In genomic region chr7:126624774-126625173, GRCm38 (mm10) we compare ENCODE assay signal across 10 mouse cellular contexts. TPM values are rescaled to one million over a fixed set of nuclear protein-coding genes. Genes with fewer than 3 reads are reported as not detected.
A peak's percentile ranks its signal among the peaks of the same experiment; 100 is the strongest.
DNase-seq lines count a peak whose midpoint lies in the region; ATAC-seq and TF ChIP-seq lines count a peak whose summit lies in the region.
"Had no signal": no experiment of that assay in that cellular context is flagged by ENCODE, and none has a peak within 500 bp of the region (broad histone marks: within the 10 kb centered on the region; RNA-seq: fewer than 3 reads in every experiment).

No protein-coding gene starts in this region.

- no peak overlapping the region for H3K4me3 ChIP-seq in kidney, embryonic 15.5 days (replicated peaks)
- peak overlapping the region; percentile 27 to 60 for H3K4me3 ChIP-seq in MEL (ENCODE audit: control insufficient read depth in 1 of 2, insufficient read depth in 1 of 2, low read depth in 2 of 2, low read length in 2 of 2)
- no peak overlapping the region for H3K4me3 ChIP-seq in midbrain, embryonic 13.5 days (replicated peaks)
- H3K4me3 ChIP-seq: limb, embryonic 13.5 days had no signal

- H3K36me3 ChIP-seq in kidney, embryonic 15.5 days: no peaks in the 10 kb centered on the region
- peaks cover 0 to 40% of the 10 kb centered on the region in 2 experiments; a peak in 2 of 4 replicates for H3K36me3 ChIP-seq in MEL (ENCODE audit: control insufficient read depth in 1 of 2, insufficient read depth in 2 of 2, low read length in 2 of 2)
- no peaks in the 10 kb centered on the region for H3K36me3 ChIP-seq in midbrain, embryonic 13.5 days
- H3K36me3 ChIP-seq: limb, embryonic 13.5 days had no signal

- intact Hi-C loops in left cerebral cortex, postnatal 4 days (cut with DNase I): no loop called here

- H3K27me3 ChIP-seq in kidney, embryonic 15.5 days: no peaks in the 10 kb centered on the region
- no peaks in the 10 kb centered on the region for H3K27me3 ChIP-seq in MEL (ENCODE audit: control insufficient read depth in 1 of 2, insufficient read depth in 2 of 2, low read length in 2 of 2)
- no peaks in the 10 kb centered on the region for H3K27me3 ChIP-seq in midbrain, embryonic 13.5 days
- H3K27me3 ChIP-seq: limb, embryonic 13.5 days had no signal

- TF ChIP-seq CTCF in MEL (IDR thresholded peaks at IDR 0.05 in 2 of 3, conservative IDR thresholded peaks at IDR 0.05 in 1 of 3; ENCODE audit: control insufficient read depth in 1 of 3, insufficient read depth in 1 of 3, low read depth in 2 of 3, low read length in 3 of 3, poor library complexity in 1 of 3, severe bottlenecking in 1 of 3): no peak

- TF ChIP-seq EP300 in MEL (IDR thresholded peaks at IDR 0.05; ENCODE audit: low read depth in 1 of 2, low read length in 2 of 2): no peak

- WGBS in kidney, embryonic 15.5 days: 73% methylated on average over 16 of the region's 16 CpGs
- WGBS in midbrain, embryonic 13.5 days: 71% methylated on average over 16 of the region's 16 CpGs

- no peak for ATAC-seq in kidney, embryonic 15.5 days (replicated peaks; ENCODE audit: low FRiP score)
- no peak for ATAC-seq in frontal cortex, adult (ENCODE audit: low TSS enrichment)
- ATAC-seq in midbrain, embryonic 13.5 days: no peak
- ATAC-seq: activated CD4-positive, CD25-positive, alpha-beta regulatory T cell, adult 4 months had no signal

- no peak for TF ChIP-seq POLR2A in MEL (IDR thresholded peaks at IDR 0.05; ENCODE audit: control insufficient read depth in 1 of 2, insufficient read depth in 1 of 2, low read depth in 1 of 2, low read length in 2 of 2, poor library complexity in 1 of 2)

- no peaks in the 10 kb centered on the region for H3K79me2 ChIP-seq in MEL (ENCODE audit: control insufficient read depth, insufficient read depth, low read length, poor library complexity)

- no peak overlapping the region for H3K27ac ChIP-seq in kidney, embryonic 15.5 days
- H3K27ac ChIP-seq in MEL (ENCODE audit: control insufficient read depth, low read depth, low read length): peak overlapping the region; percentile 52; the same call in 1 of the 2 replicates
- H3K27ac ChIP-seq in midbrain, embryonic 13.5 days: no peak overlapping the region
- H3K27ac ChIP-seq: limb, embryonic 13.5 days had no signal

- no peak overlapping the region for H3K4me2 ChIP-seq in kidney, embryonic 15.5 days
- H3K4me2 ChIP-seq in midbrain, embryonic 13.5 days (replicated peaks): no peak overlapping the region
- H3K4me2 ChIP-seq: limb, embryonic 13.5 days had no signal

- H3K9ac ChIP-seq in kidney, embryonic 15.5 days: no peak overlapping the region
- peak overlapping the region; percentile 68 for H3K9ac ChIP-seq in MEL (ENCODE audit: control insufficient read depth, low read depth, low read length, poor library complexity, severe bottlenecking)
- no peak overlapping the region for H3K9ac ChIP-seq in midbrain, embryonic 13.5 days (replicated peaks)
- H3K9ac ChIP-seq: limb, embryonic 13.5 days had no signal

- DNase-seq in kidney, postnatal 10 days: peak; percentile 26
- no peak for DNase-seq in MEL (ENCODE audit: low read depth, low spot score)
- peak; percentile 10 for DNase-seq in heart, postnatal 4 days
- DNase-seq in lung, postnatal 25 days (ENCODE audit: low spot score): peak; percentile 30
- no peak for DNase-seq in left cerebral cortex, postnatal 4 days

- peaks cover 16% of the 10 kb centered on the region; the same call in 1 of the 2 replicates for H3K4me1 ChIP-seq in kidney, embryonic 15.5 days
- peaks cover 23 to 52% of the 10 kb centered on the region in 2 experiments for H3K4me1 ChIP-seq in MEL (ENCODE audit: control insufficient read depth in 1 of 2, insufficient read depth in 2 of 2, low read length in 2 of 2)
- H3K4me1 ChIP-seq in midbrain, embryonic 13.5 days (replicated peaks): no peaks in the 10 kb centered on the region

- no peaks in the 10 kb centered on the region for H3K9me3 ChIP-seq in kidney, embryonic 15.5 days (replicated peaks)
- H3K9me3 ChIP-seq in MEL (replicated peaks; ENCODE audit: insufficient read depth, low read length): no peaks in the 10 kb centered on the region
- H3K9me3 ChIP-seq in midbrain, embryonic 13.5 days: no peaks in the 10 kb centered on the region
- H3K9me3 ChIP-seq: limb, embryonic 13.5 days had no signal

- TF ChIP-seq RAD21 in MEL (IDR thresholded peaks at IDR 0.05; ENCODE audit: low read depth, low read length): no peak

TF ChIP-seq in MEL, 35 proteins besides CTCF, POLR2A, EP300 and RAD21:
- TF ChIP-seq MYB (IDR thresholded peaks at IDR 0.05; ENCODE audit: low read depth, low read length) (no peak), SMC3 (IDR thresholded peaks at IDR 0.05; ENCODE audit: low read depth, low read length) (no peak), CHD2 (IDR thresholded peaks at IDR 0.05; ENCODE audit: low read length) (no peak), GATA1 (IDR thresholded peaks at IDR 0.05; ENCODE audit: low read depth, low read length) (no peak), ZKSCAN1 (IDR thresholded peaks at IDR 0.05; ENCODE audit: low read depth, low read length) (no peak)

RNA-seq across cellular contexts. Expression of gene Nupr1, which starts 5.9 kb away (rescaled TPM):
- polyA plus RNA-seq in kidney, embryonic 15.5 days (2015; fragmentation: Nextera tagmentation; extraction: Ambion mirVana): 9.7 and 13.6 TPM in 2 replicates
- total RNA-seq in MEL (2012; rRNA removed): 1.8 and 9.5 TPM in 2 replicates
- polyA plus RNA-seq in MEL (2012; ENCODE audit: insufficient read depth in 1 of 2, insufficient read length in 2 of 2, low read depth in 1 of 2, low replicate concordance in 2 of 2, missing spikeins in 1 of 2): 10 to 100 TPM in 1 of 2 experiments, not detected in 1; 11.0 TPM
- 1 to 10 TPM; 5.7 to 6.8 TPM for total RNA-seq in heart, postnatal 4 days (2021)
- 1 to 10 TPM; 6.6 to 7.0 TPM for total RNA-seq in left cerebral cortex, postnatal 4 days (2021)
- polyA plus RNA-seq in midbrain, embryonic 13.5 days (2015; fragmentation: Nextera tagmentation; extraction: Ambion mirVana): 4.8 and 7.6 TPM in 2 replicates

RNA-seq across cellular contexts. Expression of gene Sgf29, which starts 24.3 kb away (rescaled TPM):
- polyA plus RNA-seq in kidney, embryonic 15.5 days (2015; fragmentation: Nextera tagmentation; extraction: Ambion mirVana): 48.2 and 55.0 TPM in 2 replicates
- 56.1 and 81.7 TPM in 2 replicates for total RNA-seq in MEL (2012; rRNA removed)
- polyA plus RNA-seq in MEL (2012; ENCODE audit: insufficient read depth in 1 of 2, insufficient read length in 2 of 2, low read depth in 1 of 2, low replicate concordance in 2 of 2, missing spikeins in 1 of 2): 100 to 1,000 TPM in 1 of 2 experiments, not detected in 1; 117 TPM
- 10 to 100 TPM; 30.9 to 33.2 TPM for total RNA-seq in heart, postnatal 4 days (2021)
- total RNA-seq in left cerebral cortex, postnatal 4 days (2021): 10 to 100 TPM; 49.9 to 53.0 TPM
- polyA plus RNA-seq in midbrain, embryonic 13.5 days (2015; fragmentation: Nextera tagmentation; extraction: Ambion mirVana): 54.5 and 57.0 TPM in 2 replicates

RNA-seq across cellular contexts. Expression of gene Il27, which starts 30.0 kb away (rescaled TPM):
- not detected in 2 replicates for polyA plus RNA-seq in kidney, embryonic 15.5 days (2015; fragmentation: Nextera tagmentation; extraction: Ambion mirVana)
- not detected in 2 replicates for total RNA-seq in MEL (2012; rRNA removed)
- polyA plus RNA-seq in MEL (2012; ENCODE audit: insufficient read depth in 1 of 2, insufficient read length in 2 of 2, low read depth in 1 of 2, low replicate concordance in 2 of 2, missing spikeins in 1 of 2): under 1 TPM in 1 of 2 experiments, not detected in 1; 0.07 TPM
- total RNA-seq in heart, postnatal 4 days (2021): not detected
- total RNA-seq in left cerebral cortex, postnatal 4 days (2021): not detected
- polyA plus RNA-seq in midbrain, embryonic 13.5 days (2015; fragmentation: Nextera tagmentation; extraction: Ambion mirVana): not detected in 2 replicates
- polyA plus RNA-seq: activated CD4-positive, CD25-positive, alpha-beta regulatory T cell, adult 4 months; limb, embryonic 13.5 days had no signal

RNA-seq across cellular contexts. Expression of gene Cln3, which starts 39.2 kb away (rescaled TPM):
- polyA plus RNA-seq in kidney, embryonic 15.5 days (2015; fragmentation: Nextera tagmentation; extraction: Ambion mirVana): 36.0 and 38.8 TPM in 2 replicates
- total RNA-seq in MEL (2012; rRNA removed): 16.2 and 20.5 TPM in 2 replicates
- 10 to 100 TPM in 1 of 2 experiments, not detected in 1; 61.9 TPM for polyA plus RNA-seq in MEL (2012; ENCODE audit: insufficient read depth in 1 of 2, insufficient read length in 2 of 2, low read depth in 1 of 2, low replicate concordance in 2 of 2, missing spikeins in 1 of 2)
- total RNA-seq in heart, postnatal 4 days (2021): 10 to 100 TPM; 13.4 to 14.0 TPM
- 10 to 100 TPM; 26.5 to 32.0 TPM for total RNA-seq in left cerebral cortex, postnatal 4 days (2021)
- 27.7 and 28.8 TPM in 2 replicates for polyA plus RNA-seq in midbrain, embryonic 13.5 days (2015; fragmentation: Nextera tagmentation; extraction: Ambion mirVana)

RNA-seq across cellular contexts. Expression of gene Apobr, which starts 40.0 kb away (rescaled TPM):
- 0.72 and 0.82 TPM in 2 replicates for polyA plus RNA-seq in kidney, embryonic 15.5 days (2015; fragmentation: Nextera tagmentation; extraction: Ambion mirVana)
- 0.23 and 0.56 TPM in 2 replicates for total RNA-seq in MEL (2012; rRNA removed)
- polyA plus RNA-seq in MEL (2012; ENCODE audit: insufficient read depth in 1 of 2, insufficient read length in 2 of 2, low read depth in 1 of 2, low replicate concordance in 2 of 2, missing spikeins in 1 of 2): 1 to 10 TPM in 1 of 2 experiments, not detected in 1; 5.4 TPM
- under 1 TPM; 0.21 to 0.95 TPM for total RNA-seq in heart, postnatal 4 days (2021)
- total RNA-seq in left cerebral cortex, postnatal 4 days (2021): under 1 TPM; 0.30 to 0.58 TPM
- polyA plus RNA-seq in midbrain, embryonic 13.5 days (2015; fragmentation: Nextera tagmentation; extraction: Ambion mirVana): 0.21 and 0.69 TPM in 2 replicates

Comparison
In these comparisons a context has a peak if more than half of its experiments do, and no peak if none do; other contexts are left out.
1. DNase-seq: peak in kidney, postnatal 10 days (single experiment), heart, postnatal 4 days (single experiment) and lung, postnatal 25 days (single experiment); none in MEL (single experiment) and left cerebral cortex, postnatal 4 days (single experiment).
2. H3K4me3 ChIP-seq: peak in MEL (2 of 2); none in kidney, embryonic 15.5 days (single experiment) and midbrain, embryonic 13.5 days (single experiment).